Mouse (Mus musculus) gastrocnemius, postnatal 10 days (tissue): ENCODE measurements around the gene Klf13. TPM values are rescaled to one million over a fixed set of nuclear protein-coding genes. Genes with fewer than 3 reads are reported as not detected.

Experiments
- DNase-seq: peaks from one replicate; pipeline ENCODE4 v3.0.0; 2021; ENCODE audit warnings: mixed read lengths
- total RNA-seq, 2 experiments: library from RNA; stranded (reverse); gene quantifications; 2 replicates each; pipeline ENCODE4 v1.2.3; 2021

Klf13 gene
- total RNA-seq, 2 experiments from 2014 or later, result 38.3 to 50.8 TPM

- peak; percentile 18 for DNase-seq
These were observed 12.4 kb upstream of the Klf13 start for GRCm38 (mm10) chr7:63950931-63951607.

- DNase-seq, result no peak
These were observed 10.5 kb upstream of the Klf13 start for GRCm38 (mm10) chr7:63949176-63949575.

DNA sequence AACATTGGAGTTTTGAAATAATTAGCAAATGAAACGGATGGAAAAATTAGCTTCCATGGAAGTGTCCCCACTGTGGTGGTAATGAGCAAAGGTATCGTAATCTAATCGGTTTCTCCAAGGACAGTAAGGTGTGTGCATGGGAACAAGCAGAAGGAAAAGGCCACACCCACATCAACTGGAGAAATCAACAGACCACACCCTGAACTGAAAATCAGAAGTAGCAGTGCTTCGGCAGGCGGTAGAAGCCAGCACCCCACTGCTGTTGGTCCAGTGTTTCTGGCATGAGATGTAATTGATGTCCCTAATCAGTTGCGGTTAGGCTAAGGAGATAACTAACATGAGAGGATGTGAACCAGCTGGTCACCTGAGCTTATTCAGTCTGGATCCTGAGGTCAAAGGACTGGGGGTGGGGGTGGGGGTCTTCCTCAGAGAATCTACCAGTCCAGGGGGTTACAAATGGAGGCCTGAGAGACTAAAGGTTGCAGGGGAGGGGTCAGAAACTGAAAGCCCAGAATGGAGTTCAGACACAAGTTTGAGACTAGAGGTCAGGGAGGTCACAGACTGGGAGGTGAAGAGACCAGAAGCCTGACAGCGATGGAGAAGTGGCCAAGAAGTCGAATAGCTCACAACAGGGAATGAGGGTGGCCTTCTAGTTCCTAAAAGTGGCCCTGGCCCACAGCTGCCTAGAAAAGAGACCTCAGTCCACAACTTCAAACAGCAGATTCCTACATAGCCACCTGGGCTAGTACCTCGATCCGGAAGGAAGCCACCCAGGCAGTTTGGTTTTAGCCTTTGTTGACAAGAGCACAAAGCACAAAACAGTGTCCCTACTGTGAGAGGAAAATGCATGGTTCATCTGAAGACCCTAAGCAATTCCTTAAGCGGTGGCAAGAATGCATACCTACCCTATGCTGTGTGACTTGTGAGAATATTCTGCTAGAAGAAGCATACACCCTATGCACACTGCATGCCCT lies 9.1 kb upstream of the Klf13 start:
- DNase-seq, result no peak

DNA sequence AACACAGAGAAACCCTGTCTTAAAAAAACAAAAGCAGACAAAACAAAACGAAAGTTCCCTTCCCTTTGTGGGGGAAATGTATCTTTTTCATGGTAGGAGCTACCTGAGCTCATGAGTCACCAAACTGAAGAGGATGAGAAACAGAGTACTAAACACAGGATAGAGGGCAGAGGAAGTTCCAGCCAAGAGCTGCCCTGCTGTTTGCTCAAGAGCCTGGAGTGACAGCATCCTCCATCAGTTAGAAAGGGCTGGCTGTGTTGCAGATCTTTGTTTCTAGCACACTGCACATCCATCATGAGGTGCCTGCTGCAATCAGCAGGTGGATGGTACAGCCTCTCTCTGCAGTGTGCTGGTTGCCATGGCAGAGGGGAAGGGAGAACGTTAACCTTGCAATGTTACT lies 5.2 kb upstream of the Klf13 start:
- DNase-seq, result no peak

- DNase-seq, result no peak
These were observed 2.8 kb upstream of the Klf13 start for GRCm38 (mm10) chr7:63941501-63941900.

- no peak for DNase-seq
These were observed 2.3 kb upstream of the Klf13 start for GRCm38 (mm10) chr7:63941050-63941449.

GRCm38 (mm10) chr7:63940321-63940720 lies 1.6 kb upstream of the Klf13 start:
- no peak for DNase-seq

DNA sequence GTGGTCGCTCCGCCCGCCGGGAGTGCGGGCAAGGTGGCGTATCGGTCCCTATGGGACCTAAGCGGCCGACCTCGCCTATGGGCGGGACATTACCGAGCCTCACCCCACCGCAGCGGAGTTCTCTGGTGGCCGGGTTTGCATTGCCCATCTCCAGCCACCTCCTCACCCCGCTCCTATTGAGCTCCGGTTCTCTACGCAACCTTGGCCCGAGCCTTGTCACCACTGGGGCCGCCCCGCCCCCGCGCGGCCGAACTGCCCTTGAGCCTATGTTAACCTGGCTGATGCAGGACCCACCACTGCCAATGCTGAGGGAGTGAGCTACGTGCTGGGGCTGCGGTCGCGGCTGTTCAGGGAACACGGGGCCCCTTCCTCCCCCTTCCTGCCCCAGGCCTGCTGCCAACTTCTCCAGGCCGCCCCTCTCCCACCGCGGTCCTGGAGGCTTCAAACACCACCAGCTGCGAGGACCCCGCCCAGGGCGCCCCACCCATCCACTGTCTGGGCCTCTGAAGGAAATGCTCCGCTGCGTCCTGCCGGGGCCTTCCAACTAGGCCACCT lies 759 bp upstream of the Klf13 start:
- DNase-seq, result peak; percentile 80

DNA sequence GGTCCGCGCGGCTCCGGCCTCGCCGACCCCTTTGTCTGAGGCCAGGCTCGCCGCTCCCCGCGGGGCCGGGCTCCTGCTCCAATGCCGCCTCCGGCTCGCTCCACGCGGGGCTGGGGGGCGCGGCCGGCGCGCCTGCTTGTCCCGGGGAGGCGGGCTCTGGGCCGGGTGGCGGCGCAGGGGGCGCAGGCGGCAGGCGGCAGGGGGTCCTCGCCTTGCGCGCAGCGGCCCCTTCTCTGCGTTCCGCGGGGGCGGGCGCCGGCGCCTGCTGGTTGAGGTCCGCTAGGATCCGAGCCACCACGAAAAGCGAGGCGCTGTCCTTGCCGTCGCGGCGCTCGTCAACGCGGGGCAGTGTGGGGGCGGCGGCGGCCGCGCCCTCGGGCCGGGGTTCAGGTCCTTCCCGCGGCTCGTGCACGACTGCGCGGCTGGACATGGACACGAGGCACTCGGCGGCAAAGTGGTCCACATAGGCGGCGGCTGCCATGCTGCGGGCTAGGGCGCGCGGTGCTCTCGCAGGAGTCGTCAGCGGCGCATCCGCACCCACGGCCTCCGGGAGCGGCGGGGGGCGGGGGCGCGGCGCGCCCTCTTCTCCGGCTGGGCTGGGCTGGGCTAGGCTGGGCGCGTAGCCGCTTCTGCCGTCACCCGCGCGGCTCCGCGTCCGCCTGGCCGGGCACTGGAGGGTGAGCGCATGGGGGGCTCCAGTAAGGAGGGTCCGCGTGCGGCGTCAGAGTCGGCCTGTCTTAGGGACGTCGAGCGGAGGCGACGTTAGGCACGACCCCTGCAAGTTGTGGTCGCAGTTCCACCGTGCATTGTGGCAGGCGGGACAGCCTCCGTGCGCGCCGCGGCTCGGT lies 425 bp downstream of the Klf13 start:
- peak; percentile 77 for DNase-seq

- peak; percentile 89 for DNase-seq
These were observed 1.3 kb downstream of the Klf13 start for GRCm38 (mm10) chr7:63937236-63938065.

GRCm38 (mm10) chr7:63936986-63937235 lies 1.8 kb downstream of the Klf13 start:
- DNase-seq, result no peak

DNA sequence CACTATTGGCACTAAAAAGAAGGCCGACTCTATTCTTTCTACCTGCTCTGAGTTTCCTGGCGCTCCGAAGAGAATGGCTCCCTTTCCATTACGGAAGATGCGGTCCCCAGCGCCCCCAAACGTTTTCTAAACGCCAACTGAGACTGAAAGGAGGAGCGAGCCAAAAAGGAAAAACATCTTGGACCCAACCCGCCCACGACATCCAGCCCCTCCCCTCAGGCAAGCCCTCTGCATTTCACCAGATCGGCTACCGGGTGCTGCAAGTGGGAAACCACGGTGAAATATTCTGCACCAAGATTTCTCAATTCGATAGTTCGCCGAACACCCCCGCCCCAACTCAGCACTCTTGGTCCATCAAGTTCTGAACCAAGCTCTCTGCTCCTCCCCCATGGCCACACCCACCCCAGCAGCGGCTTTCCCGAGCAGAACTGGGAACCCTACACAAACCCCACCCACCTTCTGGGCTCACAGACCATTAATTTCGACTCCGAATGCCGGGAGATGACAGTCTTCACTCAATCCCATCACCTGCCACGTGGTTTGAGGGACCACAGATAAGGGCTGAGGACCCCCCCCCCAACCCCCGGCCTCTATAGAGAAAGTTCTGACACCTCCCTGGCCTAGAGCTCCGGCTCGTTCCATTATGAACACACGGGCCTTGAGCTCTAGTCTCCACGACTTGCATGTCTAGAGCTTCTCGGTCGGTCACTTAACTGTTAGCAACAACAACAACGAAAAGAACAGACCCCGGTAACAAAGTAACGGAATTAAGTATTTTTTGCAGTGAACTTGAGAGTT lies 2.3 kb downstream of the Klf13 start:
- DNase-seq, result peak; percentile 76

DNA sequence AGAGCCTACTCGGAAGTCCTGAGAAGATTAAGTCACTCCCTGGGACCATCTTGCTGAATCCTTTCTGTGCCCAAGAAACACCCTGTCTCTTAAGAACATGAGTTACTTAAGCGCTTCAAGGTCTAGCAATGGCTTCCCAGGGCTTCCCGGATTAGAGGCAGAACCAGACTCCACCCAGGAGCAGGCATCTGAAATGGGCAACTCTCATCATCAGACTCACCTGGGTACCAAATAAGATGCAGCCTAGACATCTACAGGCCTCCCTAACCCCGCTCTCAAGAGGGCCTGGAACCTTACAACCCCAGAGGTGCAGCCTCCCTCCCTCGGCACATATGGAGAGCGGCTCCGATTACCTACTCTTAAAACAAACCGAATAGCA lies 2.9 kb downstream of the Klf13 start:
- no peak for DNase-seq

DNA sequence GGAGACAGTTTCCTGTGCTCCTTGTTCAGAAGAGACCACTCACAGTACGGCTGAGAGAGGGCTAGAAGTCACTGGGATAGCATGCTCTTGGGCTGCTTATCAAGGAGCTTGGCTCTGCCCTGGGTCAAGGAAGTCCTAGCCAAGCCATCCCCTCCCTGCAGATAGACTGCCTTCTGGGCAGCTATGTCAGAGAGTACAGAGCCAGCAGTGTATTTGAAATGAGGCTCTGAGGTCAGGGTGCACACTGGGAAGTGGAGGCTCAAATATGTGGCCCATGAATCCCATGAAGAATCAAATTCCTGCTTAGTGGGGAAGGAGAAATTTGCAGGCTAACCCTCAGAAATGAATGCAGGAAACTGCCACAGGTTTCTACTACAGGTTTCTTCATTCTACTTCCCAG lies 4.2 kb downstream of the Klf13 start:
- no peak for DNase-seq

DNA sequence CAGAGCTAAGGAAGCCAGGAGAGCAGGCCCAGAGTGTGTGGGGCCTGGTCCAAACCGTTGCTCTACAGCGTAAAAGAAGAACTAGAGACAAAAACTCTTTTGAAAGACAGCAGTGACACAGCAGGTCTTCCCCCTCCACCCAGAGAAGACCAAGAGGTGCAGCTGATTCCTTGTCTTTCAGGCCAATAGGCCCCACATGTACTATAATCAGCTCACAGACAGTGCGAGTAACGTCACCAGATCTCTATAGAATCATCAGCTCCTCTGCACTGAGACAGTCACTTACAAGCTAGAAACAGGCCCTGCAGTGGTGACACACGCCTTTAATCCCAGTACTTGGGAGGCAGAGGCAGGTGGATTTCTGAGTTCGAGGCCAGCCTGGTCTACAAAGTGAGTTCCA lies 4.8 kb downstream of the Klf13 start:
- no peak for DNase-seq

GRCm38 (mm10) chr7:63932461-63932860 lies 6.3 kb downstream of the Klf13 start:
- DNase-seq, result no peak

DNA sequence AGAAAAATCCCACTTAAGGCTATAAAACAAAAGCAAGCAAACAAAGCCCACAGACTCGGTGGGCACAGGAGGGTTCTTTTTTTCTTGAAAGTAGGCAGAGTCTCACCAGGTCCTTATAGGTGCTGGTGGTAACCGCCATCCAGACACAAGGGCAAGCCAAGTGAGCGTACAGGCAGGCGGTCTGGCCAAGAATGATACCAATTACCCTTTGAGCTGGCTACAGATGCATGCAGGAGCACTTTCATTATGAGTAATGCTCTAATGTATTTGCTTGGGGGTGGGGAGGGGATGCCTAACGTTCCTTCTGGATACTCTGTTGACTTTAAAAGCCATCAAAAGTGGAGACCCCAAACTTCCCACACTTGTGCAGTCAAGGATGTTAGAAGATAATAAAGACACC lies 7.9 kb downstream of the Klf13 start:
- no peak for DNase-seq

GRCm38 (mm10) chr7:63930132-63930531 lies 8.6 kb downstream of the Klf13 start:
- no peak for DNase-seq

GRCm38 (mm10) chr7:63929080-63929479 lies 9.6 kb downstream of the Klf13 start:
- peak; percentile 49 for DNase-seq

DNA sequence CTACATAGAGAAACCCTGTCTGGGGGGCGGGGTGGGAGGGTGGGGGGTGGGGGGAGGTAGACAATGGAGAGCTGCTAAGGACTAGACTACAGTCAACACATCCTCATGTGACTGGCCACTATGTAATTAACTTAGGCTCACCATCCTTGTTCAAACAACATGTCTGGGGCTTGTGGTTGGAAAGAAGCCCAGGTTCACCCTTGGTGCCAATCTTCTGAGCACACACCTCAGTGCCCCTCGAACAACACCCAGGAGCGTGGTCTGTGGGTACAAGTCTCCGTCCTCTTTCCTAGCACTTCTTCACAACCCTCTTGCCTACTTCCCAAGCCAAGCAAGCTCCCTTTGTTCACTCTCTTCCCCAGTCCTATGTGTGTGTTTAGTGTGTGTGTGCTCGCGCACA lies 11.6 kb downstream of the Klf13 start:
- no peak for DNase-seq

DNA sequence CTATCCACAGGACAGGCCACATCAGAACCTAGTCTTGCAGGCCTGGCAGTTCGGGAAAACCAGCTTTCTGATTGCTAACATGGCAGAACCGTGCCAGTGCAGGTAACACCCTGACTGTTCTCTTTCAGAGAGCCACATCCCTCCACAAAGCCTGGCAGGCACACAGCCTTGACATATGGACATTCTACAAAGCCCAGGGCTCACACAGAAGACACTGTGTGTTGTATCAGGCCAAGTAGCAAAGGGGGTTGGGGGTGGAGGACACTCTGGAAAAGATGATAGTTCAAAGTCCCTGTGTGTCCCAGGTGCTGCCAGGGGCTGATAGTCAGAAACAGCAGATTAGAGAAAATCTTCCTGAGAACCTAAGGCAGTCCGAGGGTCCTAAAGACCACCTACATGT lies 12.2 kb downstream of the Klf13 start:
- DNase-seq, result no peak
